Mouse (Mus musculus): Measurements from ENCODE around the gene Meis1.

The Meis1 gene

DNA sequence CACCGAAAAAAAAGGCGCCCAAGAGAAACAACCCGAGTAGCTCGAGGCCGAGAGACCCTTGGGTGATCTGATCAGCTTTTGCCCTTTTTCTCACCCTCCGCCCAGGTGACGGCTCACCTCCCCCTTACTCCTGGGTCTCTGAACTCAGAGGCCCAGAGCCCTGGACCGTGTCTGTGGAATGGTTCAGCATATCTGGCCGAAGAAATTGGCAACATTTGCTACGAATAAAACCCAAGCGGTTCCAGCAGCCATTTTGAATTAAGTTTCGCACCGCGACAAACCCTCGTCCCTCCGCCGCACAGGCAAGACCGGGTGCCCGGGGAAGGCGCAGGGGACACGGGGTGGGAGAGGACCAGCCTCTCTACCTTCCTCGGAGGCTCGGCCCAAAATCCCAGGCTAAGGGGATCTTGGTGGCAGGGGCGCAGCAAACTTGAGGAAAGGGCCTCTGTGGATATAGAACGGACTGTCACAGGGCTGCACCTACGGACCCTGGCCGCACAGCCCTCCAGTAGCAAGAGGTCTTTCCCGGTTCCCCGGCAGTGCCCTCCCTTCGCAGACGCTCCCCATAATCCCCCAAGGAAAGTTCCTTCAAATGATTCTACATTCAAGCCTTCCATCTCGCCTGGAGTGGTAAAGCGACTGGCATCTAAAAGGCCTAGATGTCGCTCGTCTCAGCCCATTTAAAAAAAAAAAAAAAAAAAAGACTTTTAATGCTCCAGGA lies 4.2 kb downstream of the Meis1 start:
- DNase-seq (ENCODE audit: low read depth, low spot score) = no peak

DNA sequence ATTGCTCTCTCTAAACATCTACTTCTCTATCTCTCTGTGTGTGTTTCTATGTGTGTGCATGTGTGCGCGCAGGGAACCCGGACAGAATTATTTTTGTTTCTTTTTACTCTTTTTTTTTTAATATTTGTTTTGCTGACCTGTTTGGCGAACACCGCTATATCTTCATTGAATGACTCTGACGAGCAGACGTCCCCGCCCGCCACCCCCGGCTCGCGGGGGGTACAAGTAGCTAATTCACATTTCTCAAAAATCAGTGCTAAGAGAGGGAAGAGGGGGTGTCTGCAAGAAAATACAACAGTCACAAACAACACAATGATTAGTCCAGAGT lies 4.7 kb downstream of the Meis1 start:
- DNase-seq (ENCODE audit: low read depth, low spot score) = no peak

DNA sequence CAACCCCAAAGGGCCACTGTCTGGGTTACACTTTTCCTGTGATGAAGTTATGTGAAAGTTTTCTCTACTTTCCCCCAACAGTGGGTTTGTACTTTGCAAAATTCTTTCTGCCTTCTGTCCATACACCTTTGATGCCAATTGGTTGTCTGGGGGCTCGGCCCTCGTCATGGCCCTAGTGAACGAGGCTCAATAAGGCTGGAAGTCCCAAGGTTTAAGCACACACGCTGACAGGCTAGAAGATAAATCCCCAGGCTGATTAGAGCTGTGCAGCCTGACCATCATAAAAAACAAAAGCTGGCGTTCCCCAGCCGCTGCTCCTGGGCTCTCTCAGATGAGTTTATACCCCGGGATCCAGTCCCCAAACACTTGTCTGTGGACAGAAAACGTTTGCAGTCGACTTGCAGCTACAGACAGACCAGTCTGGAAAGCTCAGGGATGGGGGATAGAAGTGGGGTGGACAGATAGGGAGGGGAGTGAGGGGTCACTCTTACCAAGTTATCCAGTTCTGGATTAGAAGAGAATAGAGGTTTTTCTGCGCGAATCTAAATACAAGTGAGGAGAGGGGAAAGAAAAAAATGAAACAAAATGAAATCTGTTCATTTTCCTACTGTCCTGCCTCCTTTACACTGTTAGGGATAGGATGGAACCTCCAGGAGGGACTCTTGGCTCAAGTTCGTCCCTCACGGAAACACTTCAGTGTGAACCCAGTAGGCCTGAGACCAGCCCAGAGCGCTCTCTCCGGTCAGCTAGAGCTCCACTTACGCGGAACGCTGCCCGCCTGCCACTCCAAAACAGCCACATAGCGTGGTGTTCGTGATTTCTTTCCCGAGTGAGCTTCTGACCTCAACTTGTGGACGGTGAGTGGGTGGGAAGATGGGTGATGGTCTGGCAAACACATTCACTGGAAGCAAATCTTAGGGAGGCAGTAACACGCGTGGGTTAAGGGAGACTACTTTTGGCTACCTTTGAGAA lies 5.4 kb downstream of the Meis1 start:
- no peak for DNase-seq (ENCODE audit: low read depth, low spot score)

DNA sequence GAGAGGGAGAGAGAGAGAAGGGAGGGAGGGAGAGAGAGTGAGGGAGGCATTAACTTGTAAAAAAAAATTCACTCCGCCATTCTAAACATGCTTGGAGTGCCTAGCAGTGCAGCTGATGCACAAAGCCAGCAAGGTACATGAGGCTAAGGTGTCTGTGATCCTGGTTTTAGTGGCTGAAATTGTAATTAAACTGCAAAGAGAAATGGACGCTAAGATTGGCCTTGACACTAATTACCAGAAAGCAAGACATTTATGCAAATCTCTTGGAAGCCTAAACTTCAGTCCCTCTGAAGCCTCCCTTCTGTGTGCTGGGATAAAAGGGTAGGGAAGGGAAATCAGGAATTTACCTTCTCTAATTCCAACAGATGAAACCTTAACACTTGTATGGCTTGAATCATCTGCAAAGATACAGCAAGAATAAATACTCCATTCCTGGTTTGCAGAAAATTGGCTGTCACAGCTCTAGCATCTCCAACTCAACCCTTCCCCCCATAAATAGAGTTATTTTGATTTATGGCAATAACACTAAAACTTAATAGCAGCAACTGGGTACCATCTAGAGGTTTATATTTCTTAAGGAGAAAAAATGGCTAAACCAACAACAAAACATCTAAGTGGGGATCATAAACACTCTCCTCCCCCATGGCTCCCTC lies 6.2 kb downstream of the Meis1 start:
- DNase-seq (ENCODE audit: low read depth, low spot score) = no peak

DNA sequence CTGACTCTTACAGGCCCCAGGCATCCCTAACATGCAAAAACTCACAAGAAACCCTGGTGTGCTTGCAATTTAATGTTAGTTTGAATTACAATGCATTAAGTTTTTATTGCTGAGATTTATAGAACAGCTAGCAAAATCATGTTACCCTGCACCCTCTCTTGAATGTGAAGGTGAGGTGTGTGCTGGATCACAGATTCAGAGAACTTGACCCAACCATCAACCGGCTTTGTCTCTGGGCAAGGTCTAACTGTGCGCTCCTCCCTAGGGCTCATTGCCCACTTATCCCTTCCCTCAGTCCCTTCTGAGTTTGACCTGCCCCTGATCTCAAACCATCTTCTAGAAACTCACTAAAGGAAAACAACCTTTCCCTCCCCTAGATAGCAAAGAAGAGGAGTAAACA lies 6.8 kb downstream of the Meis1 start:
- no peak for DNase-seq (ENCODE audit: low read depth, low spot score)

DNA sequence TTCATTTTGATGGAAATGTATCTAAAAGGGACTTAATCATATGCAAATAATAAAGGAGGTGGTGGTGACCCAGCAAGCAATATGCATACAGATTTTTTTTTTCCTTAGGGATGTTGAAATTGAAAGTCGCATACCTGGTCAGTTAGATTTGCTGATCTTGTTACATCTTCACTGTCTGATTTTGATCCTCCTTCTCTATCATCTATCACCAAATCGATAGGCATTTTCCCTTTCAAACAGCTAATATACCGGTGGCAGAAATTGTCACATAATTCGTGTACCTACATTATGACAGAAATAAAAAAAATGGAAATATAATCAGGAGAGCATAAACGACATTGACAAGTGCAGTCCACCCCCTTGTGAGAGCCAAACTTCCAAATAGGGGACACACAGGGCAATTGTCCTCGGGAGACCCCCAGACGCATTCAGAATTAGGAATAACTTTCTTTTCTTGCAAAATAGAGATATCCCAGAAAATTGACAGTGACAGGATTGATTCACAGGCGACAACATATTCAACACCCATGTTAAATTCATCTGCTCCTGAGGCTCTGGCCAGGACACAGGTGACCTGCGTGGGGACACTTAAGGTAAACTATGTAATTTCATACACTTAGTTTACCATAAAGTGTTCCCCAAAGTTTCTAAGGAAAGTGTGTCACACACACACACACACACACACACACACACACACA lies 7.5 kb downstream of the Meis1 start:
- DNase-seq (ENCODE audit: low read depth, low spot score) = no peak

DNA sequence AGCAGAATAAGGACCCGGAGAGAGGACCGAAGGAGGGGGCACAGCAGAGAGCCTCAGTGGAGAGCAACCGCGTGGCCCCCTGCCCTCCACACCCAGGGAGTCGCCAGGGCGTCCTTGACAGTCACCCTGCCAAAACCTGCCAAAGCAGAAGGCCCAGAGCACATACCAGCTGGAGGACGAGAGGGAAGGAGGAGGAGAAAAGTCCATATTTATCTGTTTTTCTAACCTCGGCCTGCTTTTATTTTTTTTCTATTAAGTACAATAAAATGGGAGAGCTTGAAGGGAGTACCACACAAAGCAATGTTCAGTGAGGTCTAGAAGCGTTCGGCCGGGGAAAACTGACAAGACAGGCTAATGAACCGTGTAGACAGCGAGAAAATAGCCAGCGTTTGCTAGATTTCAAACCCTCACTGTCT lies 8.4 kb downstream of the Meis1 start:
- DNase-seq (ENCODE audit: low read depth, low spot score) = no peak

DNA sequence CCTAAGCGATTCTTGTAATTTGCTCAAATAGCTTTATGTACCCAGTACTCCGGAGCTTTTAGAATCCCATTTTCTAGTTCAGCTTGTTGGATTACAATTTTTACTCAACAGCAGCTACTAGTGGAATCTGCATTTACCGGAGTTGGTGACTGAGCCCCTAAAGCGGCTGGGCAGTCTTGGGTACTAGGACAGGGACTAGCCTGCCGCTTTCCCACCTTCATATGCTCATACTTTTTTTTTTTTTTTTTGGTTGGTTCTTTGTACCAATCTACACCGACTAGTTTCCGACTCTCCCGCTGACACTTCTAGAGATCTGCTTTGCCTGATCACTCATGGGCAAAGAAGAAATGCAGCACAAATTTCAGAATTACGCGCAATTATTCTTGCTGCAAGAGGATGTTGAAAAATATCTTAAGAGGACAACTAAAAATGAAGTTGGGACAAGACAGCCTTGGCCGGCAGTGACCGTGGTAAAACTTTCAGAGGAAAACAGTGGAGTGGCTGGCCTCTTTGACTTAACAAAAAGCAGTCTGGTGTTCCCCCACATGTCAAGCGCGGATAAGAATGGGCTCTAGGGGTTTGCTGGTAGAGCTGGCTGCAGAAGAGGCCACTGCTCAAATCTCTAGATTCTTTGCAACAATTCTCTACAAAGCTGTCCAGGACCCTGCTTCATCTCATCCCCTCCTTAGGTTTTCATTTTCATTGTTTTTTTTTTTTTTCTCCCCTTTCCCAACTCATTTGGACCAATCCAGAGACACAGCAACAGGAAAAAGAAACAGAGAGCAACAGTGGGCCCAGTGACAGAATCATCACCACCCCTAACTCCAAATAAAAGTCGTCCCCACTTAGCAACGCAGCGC lies 9.0 kb downstream of the Meis1 start:
- no peak for DNase-seq (ENCODE audit: low read depth, low spot score)

DNA sequence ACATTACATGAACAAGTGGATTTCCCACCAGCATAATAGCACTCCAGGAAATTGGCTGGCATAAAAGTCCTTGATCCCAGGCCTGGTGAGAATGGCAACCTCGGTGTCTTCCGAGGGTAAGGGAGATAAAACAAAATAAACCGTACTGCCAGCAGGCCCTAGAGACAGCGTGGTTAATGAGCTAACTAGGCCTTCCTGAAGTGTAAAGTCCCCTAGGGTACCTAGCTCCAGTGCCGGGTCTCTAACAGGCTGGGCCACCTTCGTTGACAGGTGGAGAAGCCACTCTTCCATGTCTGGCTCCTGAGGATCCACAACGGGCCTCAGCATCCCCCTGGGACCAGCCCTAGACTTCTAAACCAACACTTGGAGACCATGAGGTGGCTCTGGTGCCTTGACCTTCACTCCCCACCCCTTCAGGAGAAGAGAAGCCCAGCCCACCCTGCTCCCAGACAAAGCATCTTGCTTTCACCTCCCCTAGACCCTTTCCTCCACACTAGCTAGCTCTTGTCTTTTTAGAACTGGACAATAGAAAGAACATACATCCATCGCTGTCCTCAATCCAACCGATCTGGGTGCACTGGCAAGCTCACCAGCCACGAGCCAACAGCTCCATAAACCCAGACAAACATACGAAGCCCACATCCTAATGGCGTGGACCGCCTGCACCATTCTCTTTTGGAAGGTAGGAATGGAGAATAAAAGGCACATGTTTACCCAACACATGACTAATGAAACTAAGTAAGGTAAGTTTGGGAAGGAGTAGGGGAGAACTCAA lies 10.0 kb downstream of the Meis1 start:
- no peak for DNase-seq (ENCODE audit: low read depth, low spot score)

DNA sequence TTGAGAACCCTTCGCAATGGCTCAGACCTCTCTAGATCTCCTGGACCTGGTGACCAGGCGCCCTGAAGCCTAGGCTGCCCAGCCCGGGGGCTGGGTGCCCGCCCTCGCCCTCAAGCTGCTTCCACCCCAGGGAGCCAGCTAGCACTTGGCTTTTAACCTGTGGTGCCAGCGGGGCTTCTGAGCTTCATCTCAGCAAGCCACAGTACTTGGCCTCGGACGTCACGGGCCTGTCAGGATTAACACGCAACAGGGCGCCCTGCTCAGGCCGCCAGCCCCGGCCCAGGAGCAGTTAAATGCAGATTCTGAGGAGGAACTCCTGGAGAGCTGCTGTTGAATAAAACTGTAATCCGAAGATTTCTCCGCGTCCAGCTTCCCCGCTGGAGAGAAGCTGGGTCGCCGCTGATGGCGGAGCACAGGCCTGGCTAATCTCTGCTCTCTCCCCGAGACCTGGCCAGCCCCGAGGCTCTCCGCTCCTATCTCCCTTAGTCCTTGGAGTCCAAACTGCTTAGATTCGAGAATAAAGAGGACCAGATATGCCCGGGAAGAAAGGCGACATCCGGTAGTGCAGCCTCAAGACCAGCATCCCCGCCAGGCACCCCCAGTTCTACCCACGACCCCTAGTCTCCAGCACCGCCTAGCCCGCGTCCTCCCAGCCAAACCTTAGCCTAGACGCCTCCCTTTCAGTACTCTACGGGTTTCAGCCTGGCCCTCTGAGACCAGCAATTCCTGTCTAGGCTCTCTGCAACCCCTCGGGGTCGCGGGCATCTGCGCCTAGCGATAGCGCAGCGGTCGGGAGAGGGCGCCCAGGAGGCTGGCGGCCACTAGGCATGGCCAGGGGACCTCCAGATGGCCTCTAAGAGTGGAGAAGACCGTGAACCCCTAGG lies 11.0 kb downstream of the Meis1 start:
- no peak for DNase-seq (ENCODE audit: low read depth, low spot score)

DNA sequence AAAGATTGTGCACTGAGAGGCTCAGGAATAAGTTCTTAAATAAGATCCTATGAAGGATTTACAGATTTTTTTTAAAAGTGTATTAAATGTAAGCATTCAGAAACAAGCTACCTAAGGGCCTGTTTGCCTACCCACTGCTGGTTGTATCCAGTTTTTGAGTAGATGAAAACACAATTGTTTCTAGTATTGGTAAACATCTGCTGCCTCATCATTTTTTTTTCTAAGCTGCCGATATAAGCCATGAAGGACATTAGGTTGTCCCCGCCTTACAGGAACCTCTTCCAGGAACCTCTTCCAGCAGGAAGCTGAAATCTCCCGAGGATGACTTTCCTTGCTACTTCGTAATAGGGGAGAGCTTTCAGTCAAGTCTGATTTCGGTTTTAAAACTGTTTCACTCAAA lies 11.7 kb downstream of the Meis1 start:
- DNase-seq (ENCODE audit: low read depth, low spot score) = no peak

DNA sequence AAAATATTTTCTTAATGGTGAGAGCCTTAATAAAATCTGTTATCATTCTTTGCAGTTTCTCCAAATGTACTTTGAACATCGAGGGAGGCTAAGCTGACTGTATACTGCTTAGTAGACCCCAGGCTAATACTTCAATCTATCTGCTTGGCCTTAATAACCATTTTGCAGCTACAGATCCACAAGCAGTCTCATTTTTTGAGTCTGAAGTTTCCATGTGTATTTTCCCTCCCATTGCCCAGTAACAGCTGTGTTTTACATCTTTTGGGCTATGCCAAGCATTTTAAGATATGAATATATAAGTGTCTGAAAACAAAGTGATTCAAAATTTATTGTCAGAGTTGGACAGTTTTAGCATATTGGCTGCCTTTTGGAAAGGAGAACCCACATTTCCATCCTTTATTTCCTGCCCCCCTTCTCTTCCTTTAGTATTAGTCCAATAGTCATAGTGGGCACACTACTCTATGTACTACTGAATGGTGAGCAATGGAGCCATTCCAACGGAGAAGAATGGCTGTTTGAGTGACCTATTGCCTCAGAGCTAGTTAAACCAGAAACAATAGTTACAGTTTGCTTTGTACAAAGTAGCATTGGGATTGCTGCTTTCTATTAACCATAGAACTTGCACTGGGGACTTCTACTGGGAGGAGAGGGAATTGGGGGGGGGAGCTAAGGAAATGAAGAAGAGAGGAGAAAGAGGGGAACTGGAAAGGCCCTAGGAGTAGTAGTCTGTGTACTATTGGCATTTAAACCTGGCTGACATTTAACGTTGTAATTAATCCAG lies 12.7 kb downstream of the Meis1 start:
- no peak for DNase-seq (ENCODE audit: low read depth, low spot score)

DNA sequence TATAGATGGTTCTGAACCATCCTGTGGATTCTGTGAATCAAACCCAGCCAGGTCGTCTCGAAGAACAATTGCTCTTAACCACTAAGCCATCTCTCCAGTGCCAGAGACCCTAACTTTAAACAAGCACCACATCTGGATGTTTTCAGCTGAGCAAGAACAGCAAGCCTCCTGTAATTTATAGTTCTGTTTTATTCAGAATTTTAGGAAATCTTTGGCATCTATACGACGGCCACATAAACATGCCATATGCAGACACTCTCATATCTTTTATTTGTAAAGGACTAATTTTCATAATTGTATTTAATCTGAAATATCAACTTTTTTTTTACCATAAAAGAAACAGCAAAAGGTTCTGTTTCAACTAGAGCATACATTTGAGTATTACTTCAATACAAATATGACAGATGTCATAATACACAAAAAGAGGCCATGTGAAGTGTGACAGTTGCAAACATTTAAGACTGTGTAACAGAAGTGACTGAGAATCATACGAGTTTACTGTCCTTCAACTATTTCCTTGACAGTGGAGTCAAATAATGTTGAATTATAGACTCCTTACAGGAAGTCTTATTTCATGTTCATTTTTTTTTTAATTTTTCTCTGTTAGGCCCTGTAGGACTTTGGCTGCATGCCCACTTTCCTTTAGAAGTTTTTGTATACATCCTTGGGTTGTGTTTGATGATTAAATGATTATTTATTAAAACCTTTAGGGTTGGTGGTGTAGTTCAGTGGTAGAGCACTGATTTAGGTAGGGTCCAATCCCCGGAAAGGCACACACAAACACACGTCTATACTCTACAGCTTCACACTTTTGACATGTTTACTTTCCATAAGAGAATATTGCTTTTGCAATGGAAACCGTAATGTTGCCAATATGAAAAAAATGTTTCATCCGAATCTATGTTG lies 13.5 kb downstream of the Meis1 start:
- no peak for DNase-seq (ENCODE audit: low read depth, low spot score)

DNA sequence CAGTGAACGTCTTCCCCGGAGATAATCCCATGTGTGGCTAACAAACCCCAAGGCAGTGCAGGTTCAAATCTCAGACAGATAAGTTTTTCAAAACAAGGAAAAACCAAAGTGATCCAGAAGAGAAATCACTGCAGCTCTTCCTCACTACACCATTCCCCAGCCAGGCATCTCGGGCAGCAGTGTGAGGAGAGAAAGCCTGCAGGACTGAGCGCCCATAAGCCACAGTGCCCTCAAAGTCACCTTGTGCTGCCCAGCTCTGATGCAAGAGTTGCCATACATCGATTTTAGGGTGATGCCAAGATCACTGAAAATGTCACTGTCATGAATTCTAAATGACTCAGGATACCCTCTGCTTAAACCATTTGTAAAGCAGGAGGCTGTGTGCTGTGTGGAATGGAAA lies 15.7 kb downstream of the Meis1 start:
- no peak for DNase-seq (ENCODE audit: low read depth, low spot score)

DNA sequence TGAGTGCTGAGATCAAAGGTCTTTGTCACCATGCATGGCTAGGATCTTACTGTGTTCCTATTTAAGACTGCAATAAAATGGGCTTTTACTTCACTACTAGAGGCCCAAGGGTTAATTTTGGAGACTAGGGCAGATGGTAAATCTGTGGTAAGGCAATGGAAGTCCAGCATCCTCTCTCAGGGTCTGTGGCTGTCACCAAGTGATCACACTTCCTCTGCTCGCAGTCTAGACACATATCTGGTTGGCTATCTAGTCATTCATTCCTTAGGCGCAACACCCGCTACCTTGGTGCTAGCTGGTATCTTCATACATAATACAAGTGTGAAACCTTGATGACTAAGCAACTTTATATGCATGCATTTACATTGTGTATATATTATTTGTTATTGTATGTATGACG lies 22.0 kb downstream of the Meis1 start:
- no peak for DNase-seq (ENCODE audit: low read depth, low spot score)

DNA sequence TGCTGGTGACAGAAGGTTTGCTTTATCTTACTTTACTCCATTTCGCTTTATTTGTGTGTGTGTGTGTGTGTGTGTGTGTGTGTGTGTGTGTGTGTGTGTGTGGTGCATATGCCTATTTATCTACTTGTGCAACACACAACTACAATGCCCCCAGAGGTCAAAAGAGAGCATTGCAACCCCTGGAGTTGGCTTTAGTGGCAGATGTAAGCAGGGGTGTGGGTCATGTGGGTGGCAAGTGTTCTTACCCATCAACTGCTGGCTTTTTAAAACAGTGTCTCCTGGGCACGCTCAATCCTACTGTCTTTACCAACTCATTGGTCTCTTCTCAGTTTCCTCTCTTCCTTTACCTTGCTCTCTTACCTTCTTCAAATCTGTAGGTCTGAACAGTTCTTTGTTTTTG lies 22.5 kb downstream of the Meis1 start:
- no peak for DNase-seq (ENCODE audit: low read depth, low spot score)

DNA sequence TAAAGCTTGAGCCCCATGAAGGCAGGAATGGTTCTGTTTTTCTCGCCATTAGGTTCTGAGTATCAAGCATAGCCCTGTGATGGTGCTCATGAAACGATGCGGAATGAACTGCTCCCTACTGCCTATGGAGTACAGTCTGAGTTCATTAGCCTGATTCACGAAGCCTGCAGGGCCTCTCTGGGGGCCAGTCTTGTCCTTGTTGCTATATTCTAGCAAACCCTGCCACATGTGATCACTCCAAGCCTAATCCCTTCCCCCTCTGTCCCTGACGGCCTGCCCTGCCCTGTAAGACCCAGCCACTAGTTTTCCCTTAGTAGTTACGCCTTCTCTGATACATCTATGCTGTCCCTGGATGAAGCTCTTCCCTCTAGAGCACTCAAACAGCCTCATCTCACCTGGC lies 26.0 kb downstream of the Meis1 start:
- DNase-seq (ENCODE audit: low read depth, low spot score) = no peak
